Mouse (Mus musculus): ENCODE results near the gene Taf15. TPM values are rescaled to one million over a fixed set of nuclear protein-coding genes. Genes with fewer than 3 reads are reported as not detected.
A peak's percentile ranks its signal among the peaks of the same experiment; 100 is the strongest.

Taf15 gene
- polyA plus RNA-seq, 1 experiment from 2014 or later, result 11.2 TPM

DNA sequence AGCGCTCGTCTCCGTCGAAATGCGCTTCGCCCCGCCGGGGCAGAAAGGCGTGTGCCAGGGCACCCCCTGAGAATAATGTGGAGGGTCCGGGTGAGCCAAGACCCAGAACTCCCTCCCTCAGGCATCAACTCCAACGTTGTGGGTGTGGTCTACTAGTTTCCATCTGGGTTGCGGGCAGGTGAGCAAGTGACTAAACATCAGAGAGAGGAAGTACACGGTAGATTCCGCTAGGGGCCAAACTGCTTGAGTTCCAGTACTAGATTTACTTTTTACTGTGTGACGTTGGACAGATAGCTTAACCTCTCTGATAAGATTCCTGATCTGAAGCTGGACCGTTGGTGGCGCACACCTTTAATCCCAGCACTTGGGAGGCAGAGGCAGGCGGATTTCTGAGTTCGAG, 27.9 kb upstream of the Taf15 start:
- DNase-seq (ENCODE audit: low spot score), result no peak
- Histone ChIP-seq H3K36me3 (no peaks in the 10 kb centered on the region), H3K27ac (replicated peaks) (no peak overlapping the region; the same call in 1 of the 2 replicates), H3K4me1 (peaks cover 69% of the 10 kb centered on the region), H3K4me3 (peak overlapping the region; percentile 38), H3K27me3 (ENCODE audit: low read depth, poor library complexity, severe bottlenecking) (peaks cover 86% of the 10 kb centered on the region), H3K9me3 (replicated peaks) (no peaks in the 10 kb centered on the region)
- 27% methylated on average over 19 of the region's 19 CpGs for WGBS

DNA sequence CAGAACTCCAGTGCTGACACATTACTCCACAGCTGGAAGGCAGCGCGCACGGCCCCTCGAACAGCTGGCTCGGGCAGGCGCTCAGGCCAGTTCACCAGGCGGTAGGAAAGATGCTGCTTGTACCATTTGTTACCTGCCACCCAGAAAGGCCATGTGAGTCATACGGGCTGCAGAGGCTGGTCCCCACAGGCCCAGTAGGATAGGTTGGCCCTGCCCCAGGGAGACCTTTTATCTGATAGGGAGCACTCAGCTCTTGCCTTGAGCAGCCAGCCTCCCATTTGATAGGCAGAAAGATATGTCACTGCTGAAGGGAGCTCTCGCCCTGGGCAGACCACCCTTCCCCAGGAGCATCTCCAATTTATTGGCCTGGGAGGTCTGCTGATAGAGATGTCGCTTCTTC, 25.3 kb upstream of the Taf15 start:
- Histone ChIP-seq H3K4me3 (no peak overlapping the region), H3K36me3 (no peaks in the 10 kb centered on the region), H3K27ac (replicated peaks) (0 out of 2 replicates have a peak overlapping the region, but pooled peaks have one; percentile 42), H3K9me3 (replicated peaks) (no peaks in the 10 kb centered on the region), H3K27me3 (ENCODE audit: low read depth, poor library complexity, severe bottlenecking) (peaks cover 80% of the 10 kb centered on the region), H3K4me1 (peaks cover 51% of the 10 kb centered on the region)
- 76% methylated on average over 10 of the region's 10 CpGs for WGBS
- no peak for DNase-seq (ENCODE audit: low spot score)

DNA sequence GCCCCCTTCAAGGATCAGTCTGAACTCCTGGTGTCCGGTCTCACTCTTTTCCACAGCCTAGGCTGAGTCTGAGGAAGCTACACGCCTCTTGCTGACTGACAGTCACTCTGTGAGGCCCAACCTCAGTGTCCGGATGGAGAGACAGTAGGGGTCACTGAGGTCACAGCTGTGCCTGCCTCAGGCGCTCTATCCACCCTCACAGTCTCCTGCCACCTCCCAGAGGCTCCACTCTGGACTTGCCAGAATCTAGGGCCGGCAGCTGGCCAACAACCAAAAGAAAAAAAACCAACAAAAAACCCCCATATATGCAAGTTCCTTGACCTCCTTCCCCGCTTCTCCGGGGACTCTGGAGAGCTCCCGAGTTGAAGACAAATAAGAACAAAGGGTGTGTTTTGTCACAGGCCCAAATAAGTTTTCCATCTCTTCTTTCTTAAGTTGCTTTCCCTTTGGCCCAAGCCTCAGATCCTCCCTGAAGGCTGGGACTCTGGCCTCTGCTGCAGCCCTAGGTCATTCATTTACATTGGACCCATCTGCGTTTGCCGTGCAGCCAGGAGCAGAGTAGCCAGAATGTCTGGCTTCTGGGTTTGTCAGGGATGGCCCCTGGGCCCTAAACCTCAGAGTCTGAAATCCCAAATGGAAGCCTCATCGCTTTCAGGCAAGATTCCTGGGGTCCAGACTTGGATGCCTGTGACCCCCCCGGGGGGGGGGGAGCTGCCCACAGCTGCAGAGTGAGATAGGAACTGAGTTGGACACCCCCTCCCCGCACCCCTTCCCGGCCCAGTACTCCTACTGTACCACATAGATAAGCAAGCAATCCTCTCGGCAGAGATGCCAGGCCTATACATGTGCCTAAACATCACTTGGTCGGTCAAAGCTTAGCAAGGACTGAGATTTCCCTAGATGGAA, 24.6 kb upstream of the Taf15 start:
- Histone ChIP-seq H3K36me3 (no peaks in the 10 kb centered on the region), H3K9me3 (replicated peaks) (no peaks in the 10 kb centered on the region), H3K27me3 (ENCODE audit: low read depth, poor library complexity, severe bottlenecking) (peaks cover 77% of the 10 kb centered on the region), H3K27ac (replicated peaks) (peak overlapping the region; percentile 42), H3K4me3 (no peak overlapping the region), H3K4me1 (peaks cover 47% of the 10 kb centered on the region)
- DNase-seq (ENCODE audit: low spot score), result peak; percentile 54
- 47% methylated on average over 16 of the region's 16 CpGs for WGBS

DNA sequence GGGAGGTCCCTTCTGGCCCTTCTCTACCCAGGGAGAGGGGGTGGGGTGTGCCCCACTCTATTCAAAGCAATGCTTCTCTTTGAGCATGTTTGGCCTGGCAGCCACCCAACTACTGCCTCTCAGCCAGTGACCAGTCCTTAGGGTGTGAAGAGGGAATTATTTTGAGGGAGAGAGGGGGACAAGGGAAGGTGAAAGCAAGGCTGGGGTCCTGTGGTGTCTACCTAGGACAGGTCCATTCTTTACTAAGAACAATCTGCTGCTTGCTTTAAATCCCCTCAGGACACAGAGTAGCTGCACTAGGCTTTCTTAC, 24.0 kb upstream of the Taf15 start:
- H3K36me3 ChIP-seq, result no peaks in the 10 kb centered on the region
- H3K9me3 ChIP-seq (replicated peaks), result no peaks in the 10 kb centered on the region
- peaks cover 73% of the 10 kb centered on the region for H3K27me3 ChIP-seq (ENCODE audit: low read depth, poor library complexity, severe bottlenecking)
- H3K4me3 ChIP-seq, result no peak overlapping the region
- H3K4me1 ChIP-seq, result peaks cover 43% of the 10 kb centered on the region
- no peak for DNase-seq (ENCODE audit: low spot score)
- H3K27ac ChIP-seq (replicated peaks), result peak overlapping the region; percentile 42

DNA sequence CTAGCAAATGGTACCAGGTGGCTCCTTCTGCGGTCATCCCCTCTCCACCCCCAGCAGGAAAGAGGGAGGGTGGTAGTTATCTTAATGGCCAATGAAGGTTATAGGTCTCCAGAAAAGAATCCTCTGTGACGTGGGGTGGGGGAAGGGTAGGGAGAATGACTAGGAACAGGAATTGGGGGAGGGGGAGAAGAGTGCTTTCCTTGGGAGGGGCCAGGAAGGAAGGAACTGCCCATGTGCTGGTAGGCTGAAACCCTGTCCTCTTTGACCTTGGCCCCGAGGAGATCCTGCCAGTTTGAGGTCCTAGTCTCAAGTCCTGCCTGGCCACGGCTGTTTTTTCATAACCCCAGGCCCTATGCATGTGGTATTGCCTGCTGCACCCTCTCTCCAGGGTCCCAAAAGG, 23.6 kb upstream of the Taf15 start:
- peaks cover 73% of the 10 kb centered on the region for H3K27me3 ChIP-seq (ENCODE audit: low read depth, poor library complexity, severe bottlenecking)
- no peaks in the 10 kb centered on the region for H3K36me3 ChIP-seq
- H3K9me3 ChIP-seq (replicated peaks), result no peaks in the 10 kb centered on the region
- no peak for DNase-seq (ENCODE audit: low spot score)
- peaks cover 39% of the 10 kb centered on the region for H3K4me1 ChIP-seq
- peak overlapping the region; percentile 42; the same call in 1 of the 2 replicates for H3K27ac ChIP-seq (replicated peaks)
- H3K4me3 ChIP-seq, result no peak overlapping the region
- WGBS, result 68% methylated on average over 4 of the region's 4 CpGs

DNA sequence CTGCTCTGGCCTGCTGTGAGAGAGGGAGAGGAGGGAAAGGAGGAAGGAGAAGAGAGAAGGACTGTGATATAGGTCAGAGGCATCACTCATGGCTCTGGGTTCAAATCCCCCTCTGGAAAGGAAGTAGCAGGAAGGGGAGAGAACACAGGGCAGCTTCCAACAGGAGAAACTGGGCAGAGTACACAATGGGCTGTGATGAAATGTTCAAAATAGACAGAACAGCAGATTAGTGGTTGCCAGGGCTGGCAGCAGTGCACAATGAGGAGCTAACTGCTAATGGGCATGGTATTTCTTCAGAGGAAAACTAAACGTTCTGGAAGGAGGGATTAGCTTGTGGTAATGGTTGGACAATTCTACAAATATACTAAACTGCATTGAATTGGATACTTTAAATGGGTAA, 22.3 kb upstream of the Taf15 start:
- no peak for DNase-seq (ENCODE audit: low spot score)
- Histone ChIP-seq H3K9me3 (replicated peaks) (no peaks in the 10 kb centered on the region), H3K4me3 (no peak overlapping the region), H3K27me3 (ENCODE audit: low read depth, poor library complexity, severe bottlenecking) (peaks cover 73% of the 10 kb centered on the region), H3K36me3 (no peaks in the 10 kb centered on the region), H3K4me1 (peaks cover 36% of the 10 kb centered on the region), H3K27ac (replicated peaks) (no peak overlapping the region)
- WGBS, result 39% methylated on average over 1 of the region's 1 CpGs

DNA sequence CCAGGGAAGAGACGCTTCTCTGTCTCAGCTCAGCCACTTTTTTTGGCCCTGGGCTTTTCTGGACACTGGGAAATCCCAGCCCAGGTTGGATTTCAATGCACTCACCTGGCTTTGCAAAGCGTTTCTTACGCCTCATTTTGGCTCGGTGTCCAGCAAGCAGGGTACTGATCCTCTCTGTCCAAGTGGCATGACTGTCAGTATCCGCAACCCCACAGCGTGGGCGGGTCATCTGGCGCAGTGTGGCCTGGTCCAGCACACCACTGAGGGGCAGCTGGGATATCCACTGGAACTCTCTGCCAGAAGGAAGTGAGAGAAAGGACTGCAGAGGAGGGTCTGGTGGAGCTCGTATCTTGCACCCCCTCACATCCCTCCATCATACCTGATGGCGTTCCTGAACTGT, 21.6 kb upstream of the Taf15 start:
- Histone ChIP-seq H3K27ac (replicated peaks) (no peak overlapping the region), H3K9me3 (replicated peaks) (no peaks in the 10 kb centered on the region), H3K4me3 (no peak overlapping the region), H3K27me3 (ENCODE audit: low read depth, poor library complexity, severe bottlenecking) (peaks cover 73% of the 10 kb centered on the region), H3K4me1 (peaks cover 38% of the 10 kb centered on the region), H3K36me3 (no peaks in the 10 kb centered on the region)
- 89% methylated on average over 10 of the region's 10 CpGs for WGBS
- no peak for DNase-seq (ENCODE audit: low spot score)

DNA sequence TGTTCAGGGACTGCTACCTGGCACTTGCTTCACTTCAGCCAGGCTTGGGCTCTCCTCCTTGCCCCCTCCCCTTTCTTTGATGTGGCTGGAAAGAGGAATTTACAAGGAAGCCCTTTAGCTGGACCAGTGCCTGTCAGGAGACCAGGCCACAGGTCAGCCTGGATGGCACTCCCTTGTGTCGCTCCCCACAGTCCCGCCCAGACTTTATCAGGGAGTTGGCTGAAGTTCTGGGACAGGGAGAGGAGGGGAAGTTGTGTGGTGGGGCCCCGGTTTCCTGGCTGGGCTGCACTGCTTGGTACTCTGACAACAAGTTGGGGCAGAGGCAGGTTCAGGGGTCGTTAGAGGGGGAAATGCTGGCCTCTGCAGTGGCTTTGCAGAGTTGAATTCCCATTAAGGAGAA, 18.3 kb upstream of the Taf15 start:
- Histone ChIP-seq H3K4me1 (peaks cover 33% of the 10 kb centered on the region), H3K9me3 (replicated peaks) (no peaks in the 10 kb centered on the region), H3K36me3 (no peaks in the 10 kb centered on the region), H3K4me3 (no peak overlapping the region), H3K27ac (replicated peaks) (0 out of 2 replicates have a peak overlapping the region, but pooled peaks have one; percentile 9), H3K27me3 (ENCODE audit: low read depth, poor library complexity, severe bottlenecking) (peaks cover 74% of the 10 kb centered on the region)
- DNase-seq (ENCODE audit: low spot score), result no peak
- 48% methylated on average over 4 of the region's 4 CpGs for WGBS

DNA sequence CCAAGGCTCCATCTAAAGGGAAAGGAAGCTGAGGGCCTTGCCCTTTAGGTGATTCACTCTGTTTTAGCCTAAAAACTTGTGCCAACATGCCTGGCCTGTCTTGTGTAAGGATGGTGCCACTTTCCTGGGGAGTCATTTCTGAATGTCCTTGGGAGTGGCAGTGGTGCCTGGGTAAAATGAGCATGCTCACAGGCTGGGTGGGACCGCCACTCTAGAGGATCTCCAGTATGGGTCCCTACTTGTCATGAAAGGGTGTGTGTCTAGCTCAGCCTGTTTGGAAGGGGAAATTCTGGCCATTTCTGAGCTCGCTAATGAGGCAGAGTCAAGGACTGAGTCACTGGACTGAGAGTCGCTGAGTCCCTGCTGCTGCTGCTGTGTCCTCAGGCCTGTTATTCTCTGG, 17.3 kb upstream of the Taf15 start:
- no peaks in the 10 kb centered on the region for H3K36me3 ChIP-seq
- H3K9me3 ChIP-seq (replicated peaks), result no peaks in the 10 kb centered on the region
- 0 out of 2 replicates have a peak overlapping the region, but pooled peaks have one; percentile 9 for H3K27ac ChIP-seq (replicated peaks)
- DNase-seq (ENCODE audit: low spot score), result no peak
- H3K27me3 ChIP-seq (ENCODE audit: low read depth, poor library complexity, severe bottlenecking), result peaks cover 74% of the 10 kb centered on the region
- H3K4me3 ChIP-seq, result no peak overlapping the region
- WGBS, result 78% methylated on average over 3 of the region's 3 CpGs
- peaks cover 31% of the 10 kb centered on the region for H3K4me1 ChIP-seq

DNA sequence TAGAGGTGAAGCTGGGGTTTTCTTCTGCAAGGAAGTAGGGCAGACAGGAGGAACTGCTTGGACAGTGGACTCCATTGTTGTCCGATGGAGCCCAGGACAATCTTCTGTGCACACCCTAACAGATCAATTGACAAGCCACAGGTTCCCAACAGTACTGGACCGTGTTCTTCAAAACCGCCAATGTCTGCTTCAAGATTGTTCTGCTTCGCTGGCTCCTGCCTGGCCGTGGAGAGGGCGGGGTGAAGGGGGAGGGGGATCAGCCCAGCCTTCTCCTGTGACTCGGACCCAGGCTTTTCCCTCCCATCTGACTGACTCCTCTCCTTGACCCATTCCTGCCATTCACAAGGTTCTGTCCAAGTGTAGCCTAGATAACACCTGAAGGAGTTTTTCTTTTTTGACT, 15.6 kb upstream of the Taf15 start:
- WGBS, result 24% methylated on average over 7 of the region's 7 CpGs
- peaks cover 40% of the 10 kb centered on the region for H3K4me1 ChIP-seq
- DNase-seq (ENCODE audit: low spot score), result no peak

DNA sequence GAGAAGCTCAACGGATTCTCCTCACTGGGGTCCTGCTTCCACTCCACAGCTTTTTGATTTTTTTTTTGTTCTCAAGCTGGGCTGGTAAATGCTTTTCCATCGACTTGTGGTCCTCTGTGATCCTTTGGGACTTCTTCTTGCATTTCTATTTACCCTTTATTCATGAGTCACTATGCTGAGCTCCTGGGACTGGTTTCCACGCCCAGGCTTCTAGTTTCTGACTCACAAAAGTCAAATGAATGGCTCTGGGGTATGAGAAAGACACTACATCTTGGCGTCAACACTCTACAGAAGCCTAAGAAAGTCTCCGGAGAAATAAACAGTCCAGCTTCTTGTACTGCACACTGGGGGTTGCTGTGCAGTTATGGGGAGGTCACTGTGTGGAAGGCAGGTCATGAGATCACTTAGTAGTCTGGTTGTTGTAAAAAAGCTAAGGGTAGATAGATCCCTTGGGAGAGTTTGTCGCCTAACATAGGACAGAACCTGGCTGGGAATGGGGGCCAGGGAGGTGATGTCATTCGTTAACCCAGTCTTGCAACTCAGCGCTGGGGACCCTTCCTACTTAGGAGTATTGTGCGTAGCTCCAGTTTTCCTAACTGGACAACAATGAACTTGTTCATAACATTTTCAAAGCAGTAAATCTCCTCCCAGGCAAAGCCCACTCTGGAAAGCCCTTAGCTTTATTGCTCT, 14.8 kb upstream of the Taf15 start:
- Histone ChIP-seq H3K27ac (replicated peaks) (no peak overlapping the region), H3K36me3 (no peaks in the 10 kb centered on the region), H3K9me3 (replicated peaks) (no peaks in the 10 kb centered on the region), H3K27me3 (ENCODE audit: low read depth, poor library complexity, severe bottlenecking) (peaks cover 89% of the 10 kb centered on the region), H3K4me3 (no peak overlapping the region), H3K4me1 (peaks cover 48% of the 10 kb centered on the region)
- WGBS, result 62% methylated on average over 9 of the region's 9 CpGs
- DNase-seq (ENCODE audit: low spot score), result no peak

More for the DNA sequence above, 15.6 kb upstream of the Taf15 start:
- Histone ChIP-seq H3K9me3 (replicated peaks) (no peaks in the 10 kb centered on the region), H3K4me3 (0 out of 2 replicates have a peak overlapping the region, but pooled peaks have one; percentile 20), H3K27ac (replicated peaks) (peak overlapping the region; percentile 28; the same call in 1 of the 2 replicates), H3K36me3 (no peaks in the 10 kb centered on the region), H3K27me3 (ENCODE audit: low read depth, poor library complexity, severe bottlenecking) (peaks cover 83% of the 10 kb centered on the region)

DNA sequence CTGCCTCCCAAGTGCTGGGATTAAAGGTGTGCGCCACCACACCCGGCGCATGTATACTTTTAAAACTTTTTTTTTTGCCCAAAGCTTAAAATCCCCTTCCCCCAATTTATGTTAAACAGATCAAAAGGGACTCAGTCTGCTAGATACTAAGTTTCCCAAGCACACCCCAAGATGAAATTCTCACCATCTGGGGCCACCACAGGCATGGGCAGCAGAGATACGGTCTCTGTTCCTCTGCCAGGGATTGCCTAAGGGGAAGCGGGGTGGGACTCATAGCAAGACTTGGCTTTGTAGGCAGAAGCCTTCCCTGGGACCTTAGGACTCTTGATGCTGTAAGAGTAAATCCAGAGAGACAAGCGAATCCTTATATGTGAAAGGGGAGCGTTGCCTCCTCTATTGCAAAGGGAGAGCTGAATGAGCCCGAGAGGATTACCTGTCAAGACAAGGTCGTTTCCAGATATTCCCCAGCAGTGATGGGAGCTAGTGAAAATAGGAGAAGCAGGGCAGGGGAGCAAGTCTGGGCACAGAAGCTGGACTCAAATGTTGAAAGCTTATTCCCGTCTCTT, 11.3 kb upstream of the Taf15 start:
- no peaks in the 10 kb centered on the region for H3K36me3 ChIP-seq
- H3K4me1 ChIP-seq, result peaks cover 43% of the 10 kb centered on the region
- 61% methylated on average over 10 of the region's 10 CpGs for WGBS
- peak overlapping the region; percentile 80 for H3K4me3 ChIP-seq
- DNase-seq (ENCODE audit: low spot score), result no peak
- H3K27ac ChIP-seq (replicated peaks), result no peak overlapping the region
- no peaks in the 10 kb centered on the region for H3K9me3 ChIP-seq (replicated peaks)
- H3K27me3 ChIP-seq (ENCODE audit: low read depth, poor library complexity, severe bottlenecking), result peaks cover 93% of the 10 kb centered on the region
